Mouse (Mus musculus) C2C12 (cell line): ENCODE measurements around the gene Tbc1d22a.

Source experiments
- CTCF ChIP-seq: IDR thresholded peaks from one replicate; pipeline ENCODE4 v1.5.1; 2011; ENCODE audit not compliant: control insufficient read depth, insufficient read depth, insufficient read length
- FOSL1 ChIP-seq: IDR thresholded peaks from one replicate; pipeline ENCODE4 v1.8.0; 2011; ENCODE audit warnings: mild to moderate bottlenecking, low read length; ENCODE audit not compliant: poor library complexity, insufficient read depth, severe bottlenecking
- MAX ChIP-seq: IDR thresholded peaks from one replicate; pipeline ENCODE4 v1.6.1; 2011; ENCODE audit warnings: mild to moderate bottlenecking, control low read depth
- MYOD1 ChIP-seq: IDR thresholded peaks from one replicate; pipeline ENCODE4 v1.6.1; 2011; ENCODE audit warnings: low read depth; ENCODE audit not compliant: control insufficient read depth, insufficient read length
- MYOG ChIP-seq: IDR thresholded peaks from one replicate; pipeline ENCODE4 v1.6.1; 2011; ENCODE audit not compliant: control insufficient read depth, insufficient read length; ENCODE audit errors: extremely low read depth
- USF1 ChIP-seq: IDR thresholded peaks from one replicate; pipeline ENCODE4 v1.6.1; 2011; ENCODE audit warnings: low read depth, mild to moderate bottlenecking, control low read depth, moderate library complexity

DNA sequence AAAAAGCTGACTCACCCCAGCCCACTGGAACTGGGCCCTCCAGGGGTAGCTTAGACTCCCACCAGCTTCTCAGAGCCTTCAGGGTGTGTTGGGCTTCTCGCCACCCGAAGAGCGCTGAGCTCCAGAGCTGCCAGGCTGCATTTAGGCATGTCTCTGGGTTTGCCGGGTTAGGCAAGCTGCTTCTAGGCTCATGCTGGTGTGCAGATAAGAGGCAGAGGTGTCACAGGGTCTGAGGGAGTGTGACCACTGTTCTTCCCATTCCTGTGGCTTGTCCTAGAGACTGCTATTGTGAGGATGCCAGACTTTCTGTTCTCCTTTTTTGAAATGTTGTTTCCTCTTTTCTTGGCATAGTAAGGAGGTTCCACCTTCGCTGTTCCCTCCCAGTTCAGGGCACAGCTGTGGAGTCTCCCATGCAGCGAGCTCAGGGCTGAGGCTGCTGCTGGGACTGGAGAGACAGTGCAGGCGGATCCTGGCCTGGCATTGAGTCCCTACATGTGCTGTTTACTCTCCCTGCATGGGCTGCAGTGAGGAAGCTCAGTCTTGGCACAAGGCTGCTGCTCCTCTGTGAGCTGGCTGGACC lies 10.8 kb downstream of the Tbc1d22a start:
- TF ChIP-seq MYOD1 (no peak), CTCF (no peak), MYOG (no peak), FOSL1 (no peak), MAX (no peak), USF1 (no peak)
